12 mouse cellular contexts compared by ENCODE assay signal in the genomic region with DNA sequence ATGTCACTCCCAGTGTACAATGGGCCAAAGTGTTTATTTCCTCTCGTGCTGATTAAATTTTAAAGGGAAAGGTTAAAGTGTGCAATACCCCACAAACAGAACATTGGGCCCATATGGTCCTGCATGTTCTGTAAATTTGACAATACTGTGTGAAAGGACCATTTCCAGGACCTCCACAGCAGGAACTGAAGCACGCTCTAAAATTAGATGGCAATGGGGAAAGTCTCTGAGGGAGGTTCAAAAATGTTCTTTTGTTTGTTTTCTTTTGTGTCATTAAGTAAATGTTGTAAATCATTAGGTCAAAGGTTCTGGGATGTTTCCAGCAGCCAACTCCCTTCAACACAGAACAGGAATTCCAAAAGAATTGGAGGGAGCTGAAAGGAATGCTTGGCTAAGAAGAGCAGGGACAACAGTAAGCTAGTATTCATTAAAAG. TPM values are rescaled to one million over a fixed set of nuclear protein-coding genes. Genes with fewer than 3 reads are reported as not detected.
DNase-seq lines count a peak whose midpoint lies in the region; ATAC-seq and TF ChIP-seq lines count a peak whose summit lies in the region.
"Had no signal": no experiment of that assay in that cellular context is flagged by ENCODE, and none has a peak within 500 bp of the region (broad histone marks: within the 10 kb centered on the region; RNA-seq: fewer than 3 reads in every experiment).

No protein-coding gene starts in this region.

- TF ChIP-seq CTCF in intestine, postnatal 0 days (IDR thresholded peaks at IDR 0.05; ENCODE audit: low read depth) = no peak
- TF ChIP-seq CTCF in kidney, postnatal 0 days (IDR thresholded peaks at IDR 0.05; ENCODE audit: low read depth) = no peak

- peak; percentile 93 for DNase-seq in kidney, postnatal 0 days (ENCODE audit: low spot score)
- DNase-seq in skeletal muscle tissue, adult 2 months (ENCODE audit: low read depth, low spot score) = peak; percentile 59
- no peak for DNase-seq in thymus, postnatal 25 days
- DNase-seq in spleen, postnatal 36 days (ENCODE audit: low spot score in 2 of 2) = no peak
- DNase-seq: cerebellum, adult 8-10 months; right cerebral cortex, postnatal 25 days; thymus, postnatal 14 days had no signal

- no peak overlapping the region for H3K27ac ChIP-seq in intestine, embryonic 15.5 days
- H3K27ac ChIP-seq in intestine, postnatal 0 days (ENCODE audit: low read depth, low read length) = no peak overlapping the region
- peak overlapping the region; percentile 62 for H3K27ac ChIP-seq in heart, embryonic 15.5 days
- 0 out of 2 replicates have a peak overlapping the region, but pooled peaks have one; percentile 68 for H3K27ac ChIP-seq in kidney, postnatal 0 days
- H3K27ac ChIP-seq in midbrain, embryonic 16.5 days (ENCODE audit: low read length) = no peak overlapping the region
- H3K27ac ChIP-seq: left cerebral cortex, adult 2 months had no signal

- H3K4me1 ChIP-seq in intestine, embryonic 15.5 days (replicated peaks) = no peaks in the 10 kb centered on the region; the same call in 1 of the 2 replicates
- no peaks in the 10 kb centered on the region for H3K4me1 ChIP-seq in intestine, postnatal 0 days (replicated peaks; ENCODE audit: control insufficient read depth, insufficient read depth, low read length)
- H3K4me1 ChIP-seq in heart, embryonic 15.5 days (replicated peaks) = 0 out of 2 replicates have a peak, but pooled peaks cover 5% of the 10 kb centered on the region
- peaks cover 5% of the 10 kb centered on the region for H3K4me1 ChIP-seq in kidney, postnatal 0 days (replicated peaks; ENCODE audit: insufficient read depth, low read length)
- no peaks in the 10 kb centered on the region for H3K4me1 ChIP-seq in midbrain, embryonic 16.5 days (ENCODE audit: control insufficient read depth, insufficient read depth, low read length)

- H3K4me2 ChIP-seq in intestine, embryonic 15.5 days (replicated peaks) = no peak overlapping the region
- H3K4me2 ChIP-seq in intestine, postnatal 0 days (replicated peaks; ENCODE audit: low read depth) = no peak overlapping the region
- no peak overlapping the region for H3K4me2 ChIP-seq in heart, embryonic 15.5 days
- H3K4me2 ChIP-seq in kidney, postnatal 0 days (ENCODE audit: low read length) = no peak overlapping the region
- H3K4me2 ChIP-seq in midbrain, embryonic 16.5 days (ENCODE audit: low read length) = no peak overlapping the region

- no peak overlapping the region for H3K9ac ChIP-seq in intestine, embryonic 15.5 days
- H3K9ac ChIP-seq in intestine, postnatal 0 days (ENCODE audit: low read depth, low read length) = no peak overlapping the region
- no peak overlapping the region for H3K9ac ChIP-seq in heart, embryonic 15.5 days
- no peak overlapping the region for H3K9ac ChIP-seq in kidney, postnatal 0 days (ENCODE audit: low read depth, low read length)
- no peak overlapping the region for H3K9ac ChIP-seq in midbrain, embryonic 16.5 days (ENCODE audit: low read depth, low read length)

- peak; percentile 43; the same call in 1 of the 2 replicates for ATAC-seq in intestine, embryonic 15.5 days
- no peak for ATAC-seq in intestine, postnatal 0 days
- ATAC-seq in heart, embryonic 15.5 days (replicated peaks; ENCODE audit: insufficient number of reproducible peaks, insufficient read depth, low FRiP score, low read depth) = peak; percentile 31; the same call in 1 of the 2 replicates
- peak; percentile 29; the same call in 1 of the 2 replicates for ATAC-seq in kidney, postnatal 0 days (replicated peaks; ENCODE audit: low FRiP score, low read depth)
- no peak for ATAC-seq in midbrain, embryonic 16.5 days

- no peaks in the 10 kb centered on the region for H3K27me3 ChIP-seq in intestine, embryonic 15.5 days (replicated peaks)
- H3K27me3 ChIP-seq in intestine, postnatal 0 days (replicated peaks; ENCODE audit: control insufficient read depth, insufficient read depth, low read length) = no peaks in the 10 kb centered on the region
- no peaks in the 10 kb centered on the region for H3K27me3 ChIP-seq in heart, embryonic 15.5 days
- H3K27me3 ChIP-seq in kidney, postnatal 0 days (ENCODE audit: insufficient read depth, low read length) = no peaks in the 10 kb centered on the region
- no peaks in the 10 kb centered on the region for H3K27me3 ChIP-seq in midbrain, embryonic 16.5 days (ENCODE audit: control insufficient read depth, insufficient read depth, low read depth, low read length)

- WGBS in intestine, embryonic 15.5 days = 29% methylated on average over 2 of the region's 2 CpGs
- 36% methylated on average over 2 of the region's 2 CpGs for WGBS in intestine, postnatal 0 days
- WGBS in heart, embryonic 15.5 days = 57% methylated on average over 2 of the region's 2 CpGs
- WGBS in kidney, postnatal 0 days = 12% methylated on average over 2 of the region's 2 CpGs
- 70% methylated on average over 2 of the region's 2 CpGs for WGBS in midbrain, embryonic 16.5 days

- H3K9me3 ChIP-seq in intestine, embryonic 15.5 days = no peaks in the 10 kb centered on the region
- H3K9me3 ChIP-seq in intestine, postnatal 0 days (ENCODE audit: control insufficient read depth) = no peaks in the 10 kb centered on the region
- H3K9me3 ChIP-seq in heart, embryonic 15.5 days (replicated peaks) = no peaks in the 10 kb centered on the region
- no peaks in the 10 kb centered on the region for H3K9me3 ChIP-seq in kidney, postnatal 0 days (replicated peaks; ENCODE audit: low read length)
- no peaks in the 10 kb centered on the region for H3K9me3 ChIP-seq in midbrain, embryonic 16.5 days (replicated peaks; ENCODE audit: control insufficient read depth, low read length, poor library complexity, severe bottlenecking)

- H3K4me3 ChIP-seq in intestine, embryonic 15.5 days (replicated peaks) = no peak overlapping the region
- H3K4me3 ChIP-seq in intestine, postnatal 0 days (ENCODE audit: low read depth, low read length) = no peak overlapping the region
- H3K4me3 ChIP-seq in heart, embryonic 15.5 days = no peak overlapping the region
- no peak overlapping the region for H3K4me3 ChIP-seq in kidney, postnatal 0 days (replicated peaks; ENCODE audit: low read depth, low read length)
- no peak overlapping the region for H3K4me3 ChIP-seq in midbrain, embryonic 16.5 days (ENCODE audit: low read depth, low read length)
- H3K4me3 ChIP-seq: left cerebral cortex, adult 2 months had no signal

- no peaks in the 10 kb centered on the region for H3K36me3 ChIP-seq in intestine, embryonic 15.5 days
- H3K36me3 ChIP-seq in intestine, postnatal 0 days (ENCODE audit: control insufficient read depth, insufficient read depth) = no peaks in the 10 kb centered on the region
- no peaks in the 10 kb centered on the region for H3K36me3 ChIP-seq in heart, embryonic 15.5 days
- no peaks in the 10 kb centered on the region for H3K36me3 ChIP-seq in kidney, postnatal 0 days (ENCODE audit: insufficient read depth, low read length)
- H3K36me3 ChIP-seq in midbrain, embryonic 16.5 days (ENCODE audit: control insufficient read depth, insufficient read depth, low read length) = no peaks in the 10 kb centered on the region

RNA-seq across cellular contexts. Expression of gene Cd36, which starts 35.5 kb away (rescaled TPM):
- polyA plus RNA-seq in intestine, embryonic 15.5 days (2015; fragmentation: Nextera tagmentation; extraction: Ambion mirVana) = 31.6 and 32.8 TPM in 2 replicates
- polyA plus RNA-seq in intestine, postnatal 0 days (2015; fragmentation: Nextera tagmentation; extraction: Ambion mirVana) = 178 and 199 TPM in 2 replicates
- 125 and 164 TPM in 2 replicates for polyA plus RNA-seq in heart, embryonic 15.5 days (2015; fragmentation: Nextera tagmentation; extraction: Ambion mirVana)
- polyA plus RNA-seq in kidney, postnatal 0 days (2015; fragmentation: Nextera tagmentation; extraction: Ambion mirVana) = 22.6 and 25.0 TPM in 2 replicates
- polyA plus RNA-seq in midbrain, embryonic 16.5 days (2015; fragmentation: Nextera tagmentation; extraction: Ambion mirVana) = 3.2 and 5.5 TPM in 2 replicates

RNA-seq across cellular contexts. Expression of gene Gnat3, which starts 38.2 kb away (rescaled TPM):
- not detected in 2 replicates for polyA plus RNA-seq in intestine, embryonic 15.5 days (2015; fragmentation: Nextera tagmentation; extraction: Ambion mirVana)
- polyA plus RNA-seq in intestine, postnatal 0 days (2015; fragmentation: Nextera tagmentation; extraction: Ambion mirVana) = not detected in 2 replicates
- polyA plus RNA-seq in heart, embryonic 15.5 days (2015; fragmentation: Nextera tagmentation; extraction: Ambion mirVana) = 0.16 TPM in 1 of 2 replicates, not detected in the other
- not detected in 2 replicates for polyA plus RNA-seq in kidney, postnatal 0 days (2015; fragmentation: Nextera tagmentation; extraction: Ambion mirVana)
- polyA plus RNA-seq in midbrain, embryonic 16.5 days (2015; fragmentation: Nextera tagmentation; extraction: Ambion mirVana) = not detected in 2 replicates

Comparison
In these comparisons a context has a peak if more than half of its experiments do, and no peak if none do; other contexts are left out.
1. ATAC-seq: peak in intestine, embryonic 15.5 days (single experiment), heart, embryonic 15.5 days (single experiment) and kidney, postnatal 0 days (single experiment); none in intestine, postnatal 0 days (single experiment) and midbrain, embryonic 16.5 days (single experiment).
2. H3K27ac ChIP-seq: peak in heart, embryonic 15.5 days (single experiment) and kidney, postnatal 0 days (single experiment); none in intestine, embryonic 15.5 days (single experiment), intestine, postnatal 0 days (single experiment) and midbrain, embryonic 16.5 days (single experiment).
3. DNase-seq: peak in kidney, postnatal 0 days (single experiment) and skeletal muscle tissue, adult 2 months (single experiment); none in thymus, postnatal 25 days (single experiment) and spleen, postnatal 36 days (0 of 2).